Mouse (Mus musculus) spleen, postnatal 10 days (tissue): ENCODE data around the gene Ngef.

Source experiments
- DNase-seq, 2 experiments: peaks; one replicate each; pipeline ENCODE4 v3.0.0; 2021 to 2022; ENCODE audit warnings: low spot score in 2 of 2

Gene Ngef

DNA sequence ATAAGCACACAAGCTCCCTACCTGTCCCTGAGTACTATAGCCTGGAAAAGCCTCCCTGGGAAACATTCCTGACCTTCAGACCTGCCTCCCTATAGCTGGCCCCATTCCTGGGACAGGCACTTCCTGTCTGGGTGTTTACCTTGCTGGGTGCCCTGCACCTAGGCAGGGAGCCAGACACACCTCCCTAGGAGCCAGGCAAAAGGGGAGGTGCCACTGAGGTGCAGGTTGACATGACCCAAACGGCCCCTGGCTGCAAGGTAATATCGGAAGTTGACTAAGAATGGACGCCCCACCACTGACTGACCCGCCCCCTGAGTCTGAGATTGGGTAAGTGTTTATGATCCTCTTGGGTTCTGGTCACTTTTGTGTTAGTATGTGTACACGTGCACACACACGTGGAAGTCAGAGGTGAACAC is at the start of gene Ngef:
Gene Ngef (minus strand): TSS at position 71 of the 416 bp plus-strand sequence.
- DNase-seq: no peak

DNA sequence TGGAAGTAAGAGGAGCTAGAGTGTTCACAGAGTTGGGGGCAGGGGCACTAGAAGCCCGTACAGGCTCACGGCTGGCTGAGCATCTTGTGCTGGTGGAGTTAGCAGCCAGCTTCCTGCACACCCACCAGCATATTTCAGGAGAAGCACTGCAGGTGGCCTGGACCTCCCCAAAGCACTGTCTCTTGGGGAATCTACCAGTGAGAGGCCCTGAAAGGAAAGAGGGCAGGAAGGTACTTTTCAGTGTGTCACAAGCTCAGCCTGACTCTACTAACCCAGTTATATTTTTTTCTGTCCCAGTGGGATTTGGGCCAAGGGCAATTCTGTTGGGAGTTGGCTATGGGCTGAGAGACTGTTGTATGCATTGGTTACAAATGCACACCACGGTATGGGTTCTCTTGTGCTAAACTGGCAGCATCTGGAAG is 48.2 kb upstream of the Ngef start:
- DNase-seq: peak in 1 of 2 experiments; percentile 41

DNA sequence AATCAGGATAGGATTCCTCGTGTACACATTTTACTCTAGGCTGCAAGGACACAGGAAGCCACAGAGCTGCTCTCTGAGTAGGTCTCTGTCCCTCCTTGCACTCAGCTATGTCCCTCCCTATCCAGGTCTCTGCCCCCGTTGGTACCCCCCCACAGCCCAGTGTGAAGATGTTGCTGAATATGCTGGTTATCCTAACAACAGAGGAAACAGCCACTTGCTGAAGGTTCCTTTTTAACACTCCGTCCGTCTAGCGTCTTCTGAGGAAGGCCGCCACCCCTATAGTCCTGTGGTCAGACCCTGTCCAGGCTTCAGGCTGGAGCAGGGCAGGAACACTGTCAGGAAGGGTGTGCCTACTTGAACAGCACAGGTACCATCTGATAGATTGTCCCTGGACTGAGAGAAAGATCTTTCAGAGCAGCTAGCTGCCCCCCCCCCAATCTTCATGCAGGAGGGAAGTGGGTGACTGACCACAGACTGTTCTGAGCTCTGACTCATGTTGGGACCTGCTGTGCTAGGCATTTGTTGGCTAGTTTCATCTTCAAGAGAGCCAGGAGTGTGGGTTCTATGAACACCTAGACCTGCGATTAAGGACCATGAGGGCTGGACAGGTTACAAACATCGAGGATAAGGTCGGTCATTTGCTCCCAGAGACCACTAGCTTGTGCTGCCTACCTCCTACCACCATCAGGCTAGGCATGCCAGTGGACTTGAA is 47.6 kb upstream of the Ngef start:
- peak; percentile 33 to 40 for DNase-seq

DNA sequence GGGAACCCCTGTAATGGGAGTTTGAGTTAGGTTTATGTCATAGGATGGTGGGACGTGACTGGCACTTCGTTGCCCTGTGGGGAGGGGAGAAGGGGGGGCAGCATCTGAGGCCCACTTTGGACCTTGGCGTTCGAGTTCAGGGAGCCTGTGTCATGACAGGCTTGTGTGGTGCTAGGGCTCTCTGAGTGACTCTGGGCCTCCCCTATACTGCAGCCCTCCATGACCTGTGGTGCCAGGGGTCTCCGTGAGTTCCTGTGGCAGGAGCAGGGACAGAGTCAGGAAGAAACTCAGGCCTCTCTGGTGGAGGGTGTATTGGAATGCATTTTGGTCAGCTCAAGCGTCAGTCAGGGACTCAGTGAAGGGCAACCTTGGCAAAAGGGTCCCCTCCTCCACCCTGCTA is 47.0 kb upstream of the Ngef start:
- no peak for DNase-seq

DNA sequence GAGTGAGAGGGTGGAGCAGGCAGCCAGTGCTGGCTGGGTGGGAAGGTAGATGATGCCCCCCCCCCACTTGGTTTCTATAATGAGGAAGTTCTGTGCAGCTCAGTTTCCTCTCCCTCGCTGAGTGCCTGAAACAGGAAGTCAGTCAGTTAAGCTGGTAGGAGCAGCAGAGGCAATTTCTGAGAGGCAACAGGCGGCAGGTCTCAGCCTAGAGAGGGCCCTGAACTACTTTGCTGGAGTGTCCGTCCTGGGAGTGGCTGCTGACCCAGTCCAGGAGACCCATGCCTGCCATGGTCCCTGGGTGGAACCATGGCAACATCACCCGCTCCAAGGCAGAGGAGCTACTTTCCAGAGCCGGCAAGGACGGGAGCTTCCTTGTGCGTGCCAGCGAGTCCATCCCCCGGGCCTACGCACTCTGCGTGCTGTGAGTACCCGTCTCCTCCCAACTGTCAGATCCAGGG is 46.6 kb upstream of the Ngef start, which contains the start of gene Inpp5d:
Gene Inpp5d (plus strand): TSS at position 102 of the 458 bp plus-strand sequence.
- peak; percentile 66 to 67 for DNase-seq

DNA sequence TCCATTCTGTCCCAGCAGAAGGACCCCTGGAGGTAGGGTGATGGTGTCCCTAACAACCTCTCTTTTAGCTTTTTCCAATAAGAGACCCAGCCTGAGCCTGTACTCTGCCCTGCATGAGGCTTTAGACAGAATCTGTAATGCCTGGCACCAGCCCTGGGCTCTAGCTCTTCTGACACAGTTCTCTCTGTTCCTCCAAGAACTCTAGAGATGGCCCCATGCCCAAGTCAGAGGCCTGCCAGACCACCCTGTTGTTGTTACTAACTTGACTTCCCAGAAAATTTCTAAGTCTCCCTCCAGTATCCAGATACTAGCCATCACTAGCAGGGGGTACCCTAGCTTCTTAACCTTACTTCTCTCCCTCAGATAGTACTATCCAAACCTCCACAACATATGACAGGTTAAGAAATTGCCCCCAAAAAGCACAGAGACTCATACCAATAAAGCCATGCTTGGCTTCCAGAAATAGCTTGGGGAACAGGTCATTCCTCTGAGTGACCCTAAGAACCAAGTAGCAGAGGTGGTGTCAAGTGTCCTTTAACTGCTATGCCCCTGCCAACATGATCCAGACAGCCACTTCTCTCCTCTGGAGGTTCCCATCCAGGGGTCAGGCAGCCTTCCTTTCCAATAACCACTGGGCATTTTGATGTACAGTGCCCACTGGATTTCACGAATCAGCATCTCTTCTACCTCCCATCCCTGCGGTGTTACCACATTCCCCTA is 41.1 kb upstream of the Ngef start:
- DNase-seq: no peak

DNA sequence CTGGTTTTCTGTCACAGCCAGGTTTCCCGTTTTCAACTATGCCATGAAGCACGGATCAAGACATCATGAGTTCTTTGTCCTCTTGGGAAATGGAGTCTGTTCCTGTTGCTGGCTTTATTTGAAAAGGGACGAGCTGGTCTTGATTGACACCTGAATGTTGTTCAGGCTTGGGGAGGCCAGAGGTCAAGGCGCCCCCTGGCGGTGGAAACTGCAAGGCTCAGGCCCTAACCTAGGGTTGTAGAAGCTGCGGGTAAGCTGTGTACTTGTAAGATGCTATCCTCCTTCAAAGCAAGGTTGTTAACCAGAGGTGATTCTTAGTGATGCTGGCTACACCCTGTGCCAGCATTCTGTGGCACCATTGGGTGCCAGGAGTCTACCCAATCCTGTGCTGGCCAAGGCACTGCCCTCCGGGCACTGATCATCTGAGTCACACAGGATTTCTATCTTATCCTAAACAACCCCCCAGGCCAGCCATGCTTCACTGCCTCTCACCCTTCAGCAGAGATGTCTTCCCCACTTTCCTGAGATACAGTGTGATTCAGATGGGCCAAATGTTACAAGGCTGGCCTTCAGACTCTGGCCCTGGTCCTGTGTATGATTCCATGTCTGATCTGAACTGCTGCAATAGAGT is 34.9 kb upstream of the Ngef start:
- peak; percentile 73 to 88 for DNase-seq

DNA sequence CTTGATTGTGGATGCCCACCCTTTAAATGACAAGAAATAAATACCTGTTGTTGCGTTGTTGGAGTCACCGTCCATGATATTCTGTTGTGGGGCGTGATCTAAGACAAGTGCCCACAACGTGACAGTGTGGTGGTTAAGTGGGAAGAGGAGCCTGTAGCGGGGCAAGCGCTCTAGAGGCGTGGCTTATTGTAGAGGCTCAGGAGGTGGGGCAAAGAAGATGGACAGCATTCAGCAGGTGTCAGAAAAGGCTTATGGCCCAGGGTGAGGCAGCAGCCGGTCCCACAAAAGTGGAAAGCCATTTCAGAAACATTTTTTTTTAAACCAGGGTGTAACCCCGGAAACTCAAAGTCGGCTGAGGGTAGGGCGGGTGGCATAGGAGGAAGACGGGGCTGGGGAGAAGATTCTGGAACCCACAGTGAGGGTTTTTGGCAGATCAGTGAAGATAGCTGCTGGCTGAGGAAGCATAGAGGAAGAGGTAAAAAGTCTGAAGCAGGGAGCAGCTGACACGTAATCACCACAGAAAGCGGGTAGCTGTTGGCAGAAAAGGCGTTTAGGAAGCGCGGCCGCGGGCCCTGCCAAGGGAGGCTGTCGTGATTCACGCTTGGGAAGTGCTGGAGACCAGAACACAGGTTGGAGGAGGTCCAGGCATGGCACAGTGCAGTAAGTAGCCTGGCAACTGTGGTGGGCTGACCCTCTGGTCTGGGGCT is 33.9 kb upstream of the Ngef start:
- peak in 1 of 2 experiments; percentile 26 for DNase-seq

DNA sequence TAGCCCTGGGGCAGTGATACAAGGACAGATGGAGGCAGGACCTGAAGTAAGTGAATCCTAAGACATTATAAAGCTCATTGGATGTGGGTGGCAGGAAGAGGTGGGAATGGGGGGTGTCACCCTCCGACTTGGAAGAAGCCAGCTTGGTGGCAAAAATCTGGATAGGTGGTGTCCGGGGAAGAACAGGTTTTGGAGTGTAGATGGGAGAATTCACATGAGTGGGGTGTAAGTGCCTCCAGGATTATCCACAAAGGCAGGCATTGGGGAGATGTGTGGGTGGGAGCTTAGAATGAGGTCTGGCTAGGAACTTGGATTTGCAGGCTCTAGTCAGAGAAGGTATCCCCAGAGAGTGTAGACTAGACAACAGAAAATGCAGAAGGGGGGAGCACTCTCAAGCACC is 31.6 kb upstream of the Ngef start:
- DNase-seq: no peak

DNA sequence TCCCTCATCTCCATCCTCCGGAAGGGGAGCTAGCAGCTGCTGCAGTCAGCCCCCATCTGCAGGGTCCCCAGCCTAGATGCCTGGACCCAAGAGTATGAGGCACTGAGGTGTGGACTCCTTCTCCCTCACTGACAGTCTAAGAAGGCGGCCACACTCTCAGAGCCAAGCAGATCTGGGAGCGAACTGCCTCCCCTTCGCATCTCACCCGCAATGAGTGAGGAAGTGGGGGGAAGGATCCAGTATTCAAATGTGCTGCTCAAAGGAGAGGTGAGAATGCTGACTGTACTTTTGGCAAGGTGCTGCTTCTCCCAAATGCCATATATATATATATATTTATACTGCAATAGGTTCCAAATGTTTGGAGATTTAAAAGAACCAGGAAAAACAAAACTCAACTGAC is 29.7 kb upstream of the Ngef start:
- no peak for DNase-seq

DNA sequence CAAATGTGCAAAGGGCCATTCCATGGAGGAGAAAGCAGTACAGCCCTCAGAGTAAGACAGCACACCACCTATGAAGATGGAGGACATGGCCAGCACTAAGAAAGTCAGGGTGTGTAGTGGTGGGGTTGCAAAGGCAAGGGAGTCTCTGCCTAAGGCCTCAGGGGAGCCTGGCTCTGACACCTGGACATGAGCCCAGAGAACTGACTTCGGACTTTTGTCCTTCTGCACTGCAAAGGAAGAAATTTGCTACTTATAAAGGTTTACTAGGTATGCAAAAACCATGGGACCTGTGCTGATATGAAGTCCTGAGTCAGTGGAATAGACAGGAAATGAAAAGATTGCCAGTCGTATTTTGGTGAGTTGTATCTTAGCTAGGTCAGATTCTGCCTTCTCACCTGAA is 28.1 kb upstream of the Ngef start:
- no peak for DNase-seq

DNA sequence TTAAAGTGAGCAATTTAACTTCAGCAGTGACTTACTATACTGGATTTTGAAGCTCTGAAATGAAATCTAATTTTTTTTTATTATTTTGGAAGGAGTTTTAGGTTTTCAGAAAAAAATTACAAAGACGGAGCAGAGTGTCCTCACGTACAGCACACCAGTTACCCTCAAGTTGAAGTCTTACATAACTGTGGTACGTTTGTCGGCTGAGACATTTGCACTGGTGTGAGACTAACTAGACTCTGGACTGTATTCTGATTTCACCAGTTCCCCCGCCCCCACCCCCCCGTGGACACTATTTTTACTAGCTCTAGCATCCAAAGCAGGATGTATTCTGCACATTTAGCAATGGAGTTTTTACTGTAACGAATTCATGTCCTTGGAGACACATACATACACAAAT is 26.9 kb upstream of the Ngef start:
- DNase-seq: no peak

DNA sequence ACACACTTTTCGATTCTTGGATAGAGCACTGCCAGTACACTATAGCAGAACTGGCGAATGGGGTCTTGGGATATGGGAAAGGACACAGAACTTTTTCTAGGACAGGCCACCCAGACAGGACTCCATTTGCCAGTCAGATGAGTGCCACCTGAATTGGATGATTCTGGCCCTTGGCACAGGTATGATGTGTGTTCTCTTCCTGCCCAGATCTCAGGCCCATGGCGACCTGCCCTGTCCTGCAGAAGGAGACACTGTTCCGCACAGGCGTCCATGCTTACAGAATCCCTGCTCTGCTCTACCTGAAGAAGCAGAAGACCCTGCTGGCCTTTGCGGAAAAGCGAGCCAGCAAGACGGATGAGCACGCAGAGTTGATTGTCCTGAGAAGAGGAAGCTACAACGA is 21.0 kb upstream of the Ngef start:
- DNase-seq: no peak

DNA sequence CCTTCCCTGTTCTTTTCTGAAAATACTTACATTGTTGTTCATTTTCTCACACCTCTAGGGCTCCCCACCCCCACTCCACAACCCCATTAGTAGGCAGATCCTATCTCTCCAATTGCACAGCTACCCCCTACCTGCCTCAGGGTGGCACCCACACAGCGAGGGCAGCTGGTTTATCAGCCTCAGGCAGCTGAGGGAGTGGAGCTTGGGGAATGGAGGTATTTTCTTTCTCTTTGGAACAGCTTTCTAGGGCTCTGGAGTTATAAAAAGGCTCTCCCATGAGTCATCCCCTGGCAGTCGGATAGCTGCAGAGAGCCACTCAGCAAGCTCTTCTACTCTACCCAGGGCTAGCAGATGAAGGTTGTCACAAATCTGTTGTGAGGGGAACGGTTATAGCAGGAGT is 20.6 kb upstream of the Ngef start:
- no peak for DNase-seq

DNA sequence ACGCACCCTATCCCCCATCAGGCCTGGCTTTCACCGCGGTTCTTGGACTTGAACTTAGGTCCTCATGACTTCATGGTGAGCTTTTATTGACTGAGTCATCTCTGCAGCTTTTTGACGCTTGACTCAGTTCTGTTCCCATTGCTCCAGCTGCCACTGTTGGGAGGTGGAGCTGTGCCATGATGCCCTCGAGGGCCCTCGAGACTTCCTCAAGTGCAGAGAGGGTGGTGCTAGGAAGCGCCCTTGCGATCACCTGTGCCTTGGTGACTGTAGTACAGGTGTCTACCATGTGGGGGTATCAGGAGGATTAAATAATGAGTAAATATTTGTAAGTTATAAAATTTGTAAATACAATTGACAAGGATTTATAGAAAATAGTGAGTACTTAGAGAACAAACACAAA is 16.3 kb upstream of the Ngef start:
- no peak for DNase-seq

DNA sequence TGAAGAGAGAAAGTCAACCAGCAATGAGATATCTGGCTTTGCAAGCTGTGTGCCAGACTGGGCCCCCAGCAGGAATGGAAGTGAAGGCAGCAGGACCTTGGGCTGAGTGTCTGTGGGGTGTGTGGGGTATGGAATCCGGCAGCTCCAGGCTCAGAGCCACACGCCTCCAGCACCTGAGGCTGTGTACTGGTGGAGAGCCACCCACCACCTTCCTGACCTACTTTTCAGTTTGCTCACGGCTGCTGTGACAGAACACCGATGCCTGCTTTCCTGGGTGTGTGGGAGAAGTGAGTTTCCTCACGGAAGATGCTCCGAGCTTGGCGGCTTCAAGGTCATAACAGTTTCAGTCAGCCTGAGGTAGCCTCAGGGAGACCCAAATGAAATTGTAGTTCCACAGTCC is 15.5 kb upstream of the Ngef start:
- no peak for DNase-seq

DNA sequence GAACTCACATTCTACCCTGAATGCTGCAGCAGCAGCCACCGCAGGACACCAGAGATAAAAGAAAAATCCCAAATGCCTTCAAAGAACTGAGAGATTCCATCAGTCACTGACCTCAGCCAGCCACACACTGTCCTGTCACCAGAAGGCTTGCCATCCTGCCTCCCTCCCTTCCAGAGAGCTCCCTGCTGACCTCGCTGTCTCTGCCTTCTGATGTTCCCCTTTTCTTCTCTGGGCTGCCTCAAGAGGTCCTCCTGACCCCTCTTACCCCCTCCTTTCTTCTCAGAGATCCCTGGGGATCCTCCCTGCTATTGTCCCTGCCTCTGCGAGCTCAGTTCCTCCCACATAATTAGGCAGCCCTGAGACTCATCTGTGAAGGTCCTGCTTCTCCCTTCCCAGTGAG is 7.2 kb upstream of the Ngef start:
- no peak for DNase-seq

DNA sequence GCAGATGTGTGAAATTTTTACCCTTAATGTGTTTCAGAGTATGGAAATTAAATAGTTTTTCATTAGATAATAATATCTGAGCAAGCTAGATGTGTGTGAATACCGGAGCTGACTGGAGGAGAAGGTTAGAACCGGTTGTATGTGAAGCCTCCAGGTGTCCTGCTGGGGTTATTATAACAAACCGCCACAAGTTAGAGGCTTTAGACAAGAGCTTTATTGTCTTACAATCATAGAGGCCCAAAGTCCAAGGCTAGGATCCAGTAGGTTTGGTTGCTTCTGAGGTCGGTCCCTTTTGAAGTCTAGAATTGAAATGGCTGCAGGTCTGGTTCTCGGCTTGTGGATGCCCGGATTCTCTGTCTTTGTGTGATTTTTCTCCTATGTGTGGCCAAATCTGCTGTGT is 5.3 kb upstream of the Ngef start:
- DNase-seq: no peak

DNA sequence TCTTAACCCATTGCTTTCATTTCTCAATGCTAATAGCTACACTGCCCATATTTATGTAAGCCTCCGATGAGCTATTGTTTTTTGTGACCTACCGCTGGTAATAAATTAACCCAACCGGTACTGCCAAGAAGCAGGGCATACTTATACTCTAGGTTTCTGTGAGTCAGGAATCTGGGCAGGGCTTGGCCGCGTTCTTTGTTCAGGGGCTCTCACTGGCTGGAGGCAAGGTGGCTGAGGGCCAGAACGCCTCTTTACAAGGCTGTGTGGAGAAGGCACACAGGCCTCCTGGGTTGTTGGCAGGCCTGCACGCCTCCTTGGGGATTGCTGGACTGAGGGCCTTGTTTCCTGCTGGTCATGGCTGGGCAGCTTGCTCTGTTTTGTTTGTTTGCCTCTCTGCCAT is 1.1 kb upstream of the Ngef start:
- DNase-seq: no peak

DNA sequence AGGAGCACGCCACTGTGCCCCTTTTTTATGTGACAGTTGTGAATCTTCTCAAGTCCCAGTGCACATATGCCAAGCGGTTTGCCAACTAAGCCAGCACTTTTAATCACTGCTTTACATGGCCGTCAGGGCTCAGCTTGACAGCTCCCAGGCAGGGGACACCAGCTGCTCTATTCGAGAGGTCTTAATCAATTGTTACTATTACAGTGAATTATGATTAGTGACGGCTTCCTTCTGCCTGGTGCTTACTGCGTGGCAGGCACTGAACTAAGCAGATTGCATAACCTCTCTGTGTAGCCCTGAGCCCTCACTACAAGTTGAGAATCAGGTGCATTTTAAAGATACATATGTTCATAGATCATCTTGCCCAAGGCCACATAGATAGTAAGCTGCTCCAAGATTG is 683 bp upstream of the Ngef start:
- DNase-seq: no peak

DNA sequence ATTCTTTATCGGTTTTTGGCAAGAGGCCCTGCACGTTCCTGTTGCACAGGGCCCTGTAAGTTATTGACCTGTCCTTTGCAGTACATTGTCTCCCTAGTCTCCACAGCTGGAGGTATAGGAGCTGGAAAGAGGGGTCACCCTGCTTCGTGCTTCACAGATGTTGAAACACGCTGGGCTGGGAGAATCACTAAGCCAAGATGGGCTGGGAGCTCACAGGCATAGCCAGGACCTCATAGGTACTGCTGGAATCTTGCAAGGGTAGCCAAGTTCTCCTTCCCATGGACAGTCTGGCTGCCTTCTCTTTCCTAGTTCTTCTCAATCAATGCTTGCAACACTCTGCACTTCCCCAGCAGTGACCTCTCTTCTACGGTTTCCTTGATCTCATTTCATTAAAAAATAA is 409 bp downstream of the Ngef start:
- DNase-seq: no peak

DNA sequence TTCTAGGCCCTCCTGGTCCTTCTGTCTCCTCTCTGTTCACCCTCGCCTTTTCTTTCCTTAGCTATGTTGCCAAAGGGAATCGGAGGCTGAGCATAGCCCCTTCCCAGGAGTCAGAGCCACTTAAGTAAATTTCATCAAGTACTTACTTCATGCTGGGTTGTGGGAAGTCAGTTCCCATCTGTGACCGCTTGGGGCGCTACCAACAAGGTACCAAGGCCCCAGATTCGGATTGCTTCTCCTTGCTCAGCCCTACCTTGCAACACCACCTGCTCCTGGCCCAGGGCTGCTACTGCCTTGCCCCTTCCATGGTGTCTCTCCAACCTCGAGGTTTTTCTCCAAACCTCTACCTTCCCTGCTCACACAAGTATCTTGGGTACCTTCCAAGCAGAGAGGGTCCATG is 5.3 kb downstream of the Ngef start:
- peak; percentile 20 to 59 for DNase-seq
